Mouse (Mus musculus): ENCODE data around the gene Efemp2. TPM values are rescaled to one million over a fixed set of nuclear protein-coding genes. Genes with fewer than 3 reads are reported as not detected.
"Not testable (repeated sequence)": the region's sequence is repeated elsewhere in the genome, so short reads cannot be mapped to it uniquely, and the experiment has no call there.

Gene Efemp2
- polyA plus RNA-seq, 2 experiments, result 193 to 239 TPM

GRCm38 (mm10) chr19:5490313-5490897, 16.7 kb downstream of the Efemp2 start, which contains the start of gene Cfl1:
Cfl1 (plus strand) TSS chr19:5490455.
- Histone ChIP-seq H3K36me3 (ENCODE audit: control insufficient read depth, insufficient read depth, low read length) (peaks cover 41% of the 10 kb centered on the region), H3K9me3 (ENCODE audit: control insufficient read depth, low read length) (no peaks in the 10 kb centered on the region), H3K27ac (replicated peaks; ENCODE audit: low read depth, low read length) (peak within 1 kb of the TSS; percentile 97), H3K27me3 (ENCODE audit: control insufficient read depth, insufficient read depth, low read length) (no peaks in the 10 kb centered on the region), H3K9ac (ENCODE audit: low read depth, low read length, severe bottlenecking) (peak within 1 kb of the TSS; percentile 90), H3K4me2 (replicated peaks; ENCODE audit: low read depth, low read length, severe bottlenecking) (peak within 1 kb of the TSS; percentile 77), H3K4me1 (ENCODE audit: control insufficient read depth, insufficient read depth, low read length) (peaks cover 19% of the 10 kb centered on the region), H3K4me3 (replicated peaks; ENCODE audit: low read length) (peak within 1 kb of the TSS; percentile 98)
- peak; percentile 96; the same call in 1 of the 2 replicates for TF ChIP-seq POLR2A (IDR thresholded peaks at IDR 0.05; ENCODE audit: borderline replicate concordance, extremely low read depth, insufficient read depth, insufficient read length)
- DNase-seq (ENCODE audit: low spot score) (peak; percentile 96), ATAC-seq (ENCODE audit: low FRiP score, low read depth) (peak; percentile 61)
- WGBS, result under 1% methylated on average over 47 of the region's 62 CpGs

- peak overlapping the region; percentile 90 for H3K9ac ChIP-seq (ENCODE audit: low read depth, low read length, severe bottlenecking)
- H3K36me3 ChIP-seq (ENCODE audit: control insufficient read depth, insufficient read depth, low read length), result peaks cover 41% of the 10 kb centered on the region
- TF ChIP-seq POLR2A (IDR thresholded peaks at IDR 0.05; ENCODE audit: borderline replicate concordance, extremely low read depth, insufficient read depth, insufficient read length), result peak; percentile 66; the same call in 1 of the 2 replicates
- peak overlapping the region; percentile 60 for H3K4me2 ChIP-seq (replicated peaks; ENCODE audit: low read depth, low read length, severe bottlenecking)
- DNase-seq (ENCODE audit: low spot score) (peak; percentile 80), ATAC-seq (ENCODE audit: low FRiP score, low read depth) (0 out of 2 replicates have a peak, but pooled peaks have one; percentile 11)
- peak overlapping the region; percentile 98 for H3K4me3 ChIP-seq (replicated peaks; ENCODE audit: low read length)
- H3K4me1 ChIP-seq (ENCODE audit: control insufficient read depth, insufficient read depth, low read length), result peaks cover 19% of the 10 kb centered on the region
- H3K27me3 ChIP-seq (ENCODE audit: control insufficient read depth, insufficient read depth, low read length), result no peaks in the 10 kb centered on the region
- H3K27ac ChIP-seq (replicated peaks; ENCODE audit: low read depth, low read length), result peak overlapping the region; percentile 97
- no peaks in the 10 kb centered on the region for H3K9me3 ChIP-seq (ENCODE audit: control insufficient read depth, low read length)
- under 1% methylated on average over 55 of the region's 59 CpGs for WGBS
Observed at GRCm38 (mm10) chr19:5490898-5491708, 17.3 kb downstream of the Efemp2 start.

- Histone ChIP-seq H3K27ac (replicated peaks; ENCODE audit: low read depth, low read length) (no peak overlapping the region), H3K4me2 (replicated peaks; ENCODE audit: low read depth, low read length, severe bottlenecking) (no peak overlapping the region), H3K4me1 (ENCODE audit: control insufficient read depth, insufficient read depth, low read length) (peaks cover 11% of the 10 kb centered on the region), H3K36me3 (ENCODE audit: control insufficient read depth, insufficient read depth, low read length) (peaks cover 51% of the 10 kb centered on the region), H3K9me3 (ENCODE audit: control insufficient read depth, low read length) (no peaks in the 10 kb centered on the region), H3K27me3 (ENCODE audit: control insufficient read depth, insufficient read depth, low read length) (no peaks in the 10 kb centered on the region), H3K9ac (ENCODE audit: low read depth, low read length, severe bottlenecking) (no peak overlapping the region), H3K4me3 (replicated peaks; ENCODE audit: low read length) (no peak overlapping the region)
- no peak for TF ChIP-seq POLR2A (IDR thresholded peaks at IDR 0.05; ENCODE audit: borderline replicate concordance, extremely low read depth, insufficient read depth, insufficient read length)
- WGBS, result 88% methylated on average over 4 of the region's 4 CpGs
- no peak for DNase-seq (ENCODE audit: low spot score)
- no peak for ATAC-seq (ENCODE audit: low FRiP score, low read depth)
Observed at GRCm38 (mm10) chr19:5492641-5493040, 18.9 kb downstream of the Efemp2 start.

GRCm38 (mm10) chr19:5493301-5493721, 19.6 kb downstream of the Efemp2 start:
- 76% methylated on average over 9 of the region's 9 CpGs for WGBS

GRCm38 (mm10) chr19:5494314-5494713, 20.6 kb downstream of the Efemp2 start:
- H3K36me3 ChIP-seq (ENCODE audit: control insufficient read depth, insufficient read depth, low read length), result peaks cover 55% of the 10 kb centered on the region

More at GRCm38 (mm10) chr19:5493301-5493721, 19.6 kb downstream of the Efemp2 start:
- not testable (repeated sequence) for ATAC-seq (ENCODE audit: low FRiP score, low read depth); H3K9ac ChIP-seq (ENCODE audit: low read depth, low read length, severe bottlenecking); H3K9me3 ChIP-seq (ENCODE audit: control insufficient read depth, low read length); H3K4me2 ChIP-seq (replicated peaks; ENCODE audit: low read depth, low read length, severe bottlenecking); DNase-seq (ENCODE audit: low spot score); H3K27ac ChIP-seq (replicated peaks; ENCODE audit: low read depth, low read length); H3K27me3 ChIP-seq (ENCODE audit: control insufficient read depth, insufficient read depth, low read length); H3K4me3 ChIP-seq (replicated peaks; ENCODE audit: low read length)
- Histone ChIP-seq H3K4me1 (ENCODE audit: control insufficient read depth, insufficient read depth, low read length) (peaks cover 11% of the 10 kb centered on the region), H3K36me3 (ENCODE audit: control insufficient read depth, insufficient read depth, low read length) (peaks cover 55% of the 10 kb centered on the region)

More at GRCm38 (mm10) chr19:5494314-5494713, 20.6 kb downstream of the Efemp2 start:
- H3K9ac ChIP-seq (ENCODE audit: low read depth, low read length, severe bottlenecking), result no peak overlapping the region
- no peak for TF ChIP-seq POLR2A (IDR thresholded peaks at IDR 0.05; ENCODE audit: borderline replicate concordance, extremely low read depth, insufficient read depth, insufficient read length)
- ATAC-seq (ENCODE audit: low FRiP score, low read depth) (no peak), DNase-seq (ENCODE audit: low spot score) (no peak)
- no peaks in the 10 kb centered on the region for H3K27me3 ChIP-seq (ENCODE audit: control insufficient read depth, insufficient read depth, low read length)
- WGBS, result 83% methylated on average over 3 of the region's 3 CpGs
- no peaks in the 10 kb centered on the region for H3K9me3 ChIP-seq (ENCODE audit: control insufficient read depth, low read length)
- H3K27ac ChIP-seq (replicated peaks; ENCODE audit: low read depth, low read length), result no peak overlapping the region
- H3K4me1 ChIP-seq (ENCODE audit: control insufficient read depth, insufficient read depth, low read length), result peaks cover 9% of the 10 kb centered on the region
- no peak overlapping the region for H3K4me3 ChIP-seq (replicated peaks; ENCODE audit: low read length)
- no peak overlapping the region for H3K4me2 ChIP-seq (replicated peaks; ENCODE audit: low read depth, low read length, severe bottlenecking)
